Mouse (Mus musculus) brain, embryonic 14.5 days (tissue): ENCODE measurements around the gene Prr22.

Source experiments
- CTCF ChIP-seq: fragments of 200-500 bp; IDR thresholded peaks from 2 replicates; pipeline ENCODE4 v1.5.1; 2012; ENCODE audit warnings: inconsistent platforms, mild to moderate bottlenecking, moderate library complexity, borderline replicate concordance; ENCODE audit not compliant: insufficient read depth, insufficient read length; ENCODE audit errors: extremely low read depth
- POLR2A ChIP-seq: fragments of 200-500 bp; IDR thresholded peaks from 2 replicates; pipeline ENCODE4 v1.6.1; 2012; ENCODE audit warnings: mild to moderate bottlenecking, inconsistent platforms, borderline replicate concordance; ENCODE audit not compliant: poor library complexity, insufficient read depth, insufficient read length, severe bottlenecking; ENCODE audit errors: extremely low read depth

DNA sequence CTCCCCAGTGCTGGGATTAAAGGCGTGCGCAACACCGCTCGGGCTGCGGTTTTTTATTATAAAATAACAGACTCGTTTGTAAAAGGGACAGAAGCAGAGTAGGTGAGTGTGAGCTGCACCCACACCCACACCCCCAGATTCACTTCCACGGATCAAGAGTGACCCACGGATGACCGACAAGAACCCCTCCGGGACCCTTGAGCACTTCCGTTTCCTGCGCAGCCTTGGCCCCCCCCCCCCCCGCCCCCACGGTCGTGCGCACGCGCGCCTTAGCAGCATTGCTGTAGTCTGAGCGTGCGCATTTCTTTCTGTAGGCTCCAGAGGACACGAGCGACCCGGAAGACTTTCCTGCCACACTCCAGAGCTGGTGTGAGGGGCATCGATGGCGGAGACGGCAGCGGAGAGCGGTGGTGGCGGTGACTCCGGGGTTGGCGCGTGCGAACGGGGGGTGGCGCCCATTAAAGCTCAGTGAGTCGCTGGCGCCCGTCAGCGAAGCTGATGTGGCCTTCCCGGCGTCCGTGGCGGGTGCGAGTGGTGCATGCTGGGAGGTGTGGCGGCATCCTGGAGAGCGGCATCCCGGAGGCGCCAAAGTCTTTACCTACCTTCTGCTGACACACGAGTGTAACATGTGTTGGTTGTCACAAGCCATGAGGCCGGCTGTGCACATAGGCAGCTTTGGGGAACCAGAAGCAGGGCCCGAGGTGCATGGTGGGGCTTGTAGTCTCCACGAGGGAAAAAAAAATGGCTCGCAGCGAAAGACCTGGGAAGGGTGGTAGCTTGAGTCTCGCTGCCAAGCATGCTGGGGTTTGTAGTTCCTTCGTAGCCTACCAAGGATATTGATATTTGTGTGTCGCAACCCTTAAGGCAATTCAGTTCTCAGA is 5.3 kb upstream of the Prr22 start, which contains the start of gene Dus3l:
- TF ChIP-seq POLR2A = peak; percentile 77; the same call in 1 of the 2 replicates
- no peak for TF ChIP-seq CTCF
